8 mouse cellular contexts compared by ENCODE assay signal in genomic region chr1:164247971-164248370, GRCm38 (mm10). TPM values are rescaled to one million over a fixed set of nuclear protein-coding genes. Genes with fewer than 3 reads are reported as not detected.
DNase-seq lines count a peak whose midpoint lies in the region; ATAC-seq and TF ChIP-seq lines count a peak whose summit lies in the region.

No protein-coding gene starts in this region.

- TF ChIP-seq POLR2A in kidney, adult 2 months (IDR thresholded peaks at IDR 0.05; ENCODE audit: low read depth, low read length), result no peak

- no peak for TF ChIP-seq CTCF in kidney, adult 2 months (conservative IDR thresholded peaks at IDR 0.05; ENCODE audit: insufficient read depth, insufficient read length, low read depth, low read length)

- H3K27me3 ChIP-seq in kidney, adult 2 months (replicated peaks; ENCODE audit: control insufficient read depth, insufficient read depth, low read length), result no peaks in the 10 kb centered on the region
- no peaks in the 10 kb centered on the region for H3K27me3 ChIP-seq in heart, embryonic 11.5 days (ENCODE audit: control insufficient read depth, insufficient read depth, low read length)
- 0 out of 2 replicates have a peak, but pooled peaks cover 5% of the 10 kb centered on the region for H3K27me3 ChIP-seq in limb, embryonic 13.5 days
- H3K27me3 ChIP-seq in midbrain, embryonic 16.5 days (ENCODE audit: control insufficient read depth, insufficient read depth, low read depth, low read length), result no peaks in the 10 kb centered on the region

- H3K9me3 ChIP-seq in heart, embryonic 11.5 days (replicated peaks; ENCODE audit: control insufficient read depth, low read length), result no peaks in the 10 kb centered on the region
- no peaks in the 10 kb centered on the region for H3K9me3 ChIP-seq in limb, embryonic 13.5 days
- H3K9me3 ChIP-seq in midbrain, embryonic 16.5 days (replicated peaks; ENCODE audit: control insufficient read depth, low read length, poor library complexity, severe bottlenecking), result no peaks in the 10 kb centered on the region

- H3K4me1 ChIP-seq in kidney, adult 2 months (ENCODE audit: control insufficient read depth, insufficient read depth, low read length), result peaks cover 21% of the 10 kb centered on the region
- peaks cover 15% of the 10 kb centered on the region for H3K4me1 ChIP-seq in heart, embryonic 11.5 days (ENCODE audit: control insufficient read depth, insufficient read depth, low read length)
- peaks cover 23% of the 10 kb centered on the region for H3K4me1 ChIP-seq in limb, embryonic 13.5 days
- H3K4me1 ChIP-seq in midbrain, embryonic 16.5 days (ENCODE audit: control insufficient read depth, insufficient read depth, low read length), result peaks cover 15% of the 10 kb centered on the region

- no peak for DNase-seq in kidney, adult 2 months
- no peak for DNase-seq in kidney, postnatal 14 days
- DNase-seq in c-Kit-negative CD71-positive TER-119-positive erythroid progenitor cells, embryonic 14.5 days (ENCODE audit: low read depth, low spot score), result peak; percentile 2
- no peak for DNase-seq in c-Kit-positive CD71-positive TER-119-positive erythroid progenitor cells, embryonic 14.5 days (ENCODE audit: low spot score)
- no peak for DNase-seq in urinary bladder, postnatal 10 days (ENCODE audit: low spot score)

- H3K4me2 ChIP-seq in heart, embryonic 11.5 days, result peak overlapping the region; percentile 63
- H3K4me2 ChIP-seq in limb, embryonic 13.5 days (replicated peaks), result peak overlapping the region; percentile 86
- H3K4me2 ChIP-seq in midbrain, embryonic 16.5 days (ENCODE audit: low read length), result peak overlapping the region; percentile 59

- H3K27ac ChIP-seq in kidney, adult 2 months (ENCODE audit: insufficient read depth, low read depth, low read length), result peak overlapping the region; percentile 4; the same call in 1 of the 2 replicates
- peak overlapping the region; percentile 90 for H3K27ac ChIP-seq in heart, embryonic 11.5 days (ENCODE audit: low read depth, low read length)
- H3K27ac ChIP-seq in limb, embryonic 13.5 days, result no peak overlapping the region
- H3K27ac ChIP-seq in midbrain, embryonic 16.5 days (ENCODE audit: low read length), result peak overlapping the region; percentile 80; the same call in 1 of the 2 replicates

- peak overlapping the region; percentile 4 for H3K4me3 ChIP-seq in kidney, adult 2 months (ENCODE audit: insufficient read depth, low read depth, low read length)
- H3K4me3 ChIP-seq in heart, embryonic 11.5 days (ENCODE audit: low read depth, low read length), result peak overlapping the region; percentile 79
- H3K4me3 ChIP-seq in limb, embryonic 13.5 days, result peak overlapping the region; percentile 74
- peak overlapping the region; percentile 76 for H3K4me3 ChIP-seq in midbrain, embryonic 16.5 days (ENCODE audit: low read depth, low read length)

- peak overlapping the region; percentile 75 for H3K9ac ChIP-seq in heart, embryonic 11.5 days (ENCODE audit: low read depth, low read length)
- peak overlapping the region; percentile 70 for H3K9ac ChIP-seq in limb, embryonic 13.5 days
- H3K9ac ChIP-seq in midbrain, embryonic 16.5 days (ENCODE audit: low read depth, low read length), result peak overlapping the region; percentile 75; the same call in 1 of the 2 replicates

- H3K36me3 ChIP-seq in kidney, adult 2 months (ENCODE audit: control insufficient read depth, insufficient read depth, low read length), result no peaks in the 10 kb centered on the region
- H3K36me3 ChIP-seq in heart, embryonic 11.5 days (ENCODE audit: control insufficient read depth, insufficient read depth, low read length), result no peaks in the 10 kb centered on the region
- H3K36me3 ChIP-seq in limb, embryonic 13.5 days, result no peaks in the 10 kb centered on the region
- no peaks in the 10 kb centered on the region for H3K36me3 ChIP-seq in midbrain, embryonic 16.5 days (ENCODE audit: control insufficient read depth, insufficient read depth, low read length)

- ATAC-seq in heart, embryonic 11.5 days (replicated peaks; ENCODE audit: insufficient number of reproducible peaks, low FRiP score, low TSS enrichment), result no peak
- ATAC-seq in limb, embryonic 13.5 days (ENCODE audit: low FRiP score, low read depth), result no peak
- no peak for ATAC-seq in midbrain, embryonic 16.5 days

- WGBS in kidney, adult 2 months, result 19% methylated on average over 10 of the region's 10 CpGs
- WGBS in heart, embryonic 11.5 days (ENCODE audit: insufficient replicate concordance), result 8% methylated on average over 10 of the region's 10 CpGs
- 9% methylated on average over 10 of the region's 10 CpGs for WGBS in limb, embryonic 13.5 days
- WGBS in midbrain, embryonic 16.5 days, result 7% methylated on average over 10 of the region's 10 CpGs

RNA-seq across cellular contexts. Expression of gene Slc19a2, which starts 0.9 kb away (rescaled TPM):
- polyA plus RNA-seq in kidney, adult 2 months (2012; rRNA removed), result 11.2 and 12.8 TPM in 2 replicates
- 8.9 TPM in 2 replicates for polyA plus RNA-seq in heart, embryonic 11.5 days (2014; fragmentation: Nextera tagmentation; extraction: Ambion mirVana)
- polyA plus RNA-seq in limb, embryonic 13.5 days (2015; fragmentation: Nextera tagmentation; extraction: Ambion mirVana), result 7.7 and 8.6 TPM in 2 replicates
- 8.1 and 8.3 TPM in 2 replicates for polyA plus RNA-seq in midbrain, embryonic 16.5 days (2015; fragmentation: Nextera tagmentation; extraction: Ambion mirVana)

RNA-seq across cellular contexts. Expression of gene Ccdc181, which starts 27.4 kb away (rescaled TPM):
- 6.7 and 8.8 TPM in 2 replicates for polyA plus RNA-seq in kidney, adult 2 months (2012; rRNA removed)
- polyA plus RNA-seq in heart, embryonic 11.5 days (2014; fragmentation: Nextera tagmentation; extraction: Ambion mirVana), result 8.4 and 9.9 TPM in 2 replicates
- 6.5 and 6.7 TPM in 2 replicates for polyA plus RNA-seq in limb, embryonic 13.5 days (2015; fragmentation: Nextera tagmentation; extraction: Ambion mirVana)
- 29.1 and 30.5 TPM in 2 replicates for polyA plus RNA-seq in midbrain, embryonic 16.5 days (2015; fragmentation: Nextera tagmentation; extraction: Ambion mirVana)

RNA-seq across cellular contexts. Expression of gene Nme7, which starts 56.0 kb away (rescaled TPM):
- 12.8 and 14.8 TPM in 2 replicates for polyA plus RNA-seq in kidney, adult 2 months (2012; rRNA removed)
- 22.0 and 22.2 TPM in 2 replicates for polyA plus RNA-seq in heart, embryonic 11.5 days (2014; fragmentation: Nextera tagmentation; extraction: Ambion mirVana)
- polyA plus RNA-seq in limb, embryonic 13.5 days (2015; fragmentation: Nextera tagmentation; extraction: Ambion mirVana), result 42.5 and 43.9 TPM in 2 replicates
- polyA plus RNA-seq in midbrain, embryonic 16.5 days (2015; fragmentation: Nextera tagmentation; extraction: Ambion mirVana), result 31.2 and 34.2 TPM in 2 replicates

RNA-seq across cellular contexts. Expression of gene Blzf1, which starts 59.3 kb away (rescaled TPM):
- polyA plus RNA-seq in kidney, adult 2 months (2012; rRNA removed), result 5.4 and 6.0 TPM in 2 replicates
- 25.8 and 30.1 TPM in 2 replicates for polyA plus RNA-seq in heart, embryonic 11.5 days (2014; fragmentation: Nextera tagmentation; extraction: Ambion mirVana)
- 31.2 and 32.6 TPM in 2 replicates for polyA plus RNA-seq in limb, embryonic 13.5 days (2015; fragmentation: Nextera tagmentation; extraction: Ambion mirVana)
- polyA plus RNA-seq in midbrain, embryonic 16.5 days (2015; fragmentation: Nextera tagmentation; extraction: Ambion mirVana), result 30.7 and 32.3 TPM in 2 replicates

Comparison
In these comparisons a context has a peak if more than half of its experiments do, and no peak if none do; other contexts are left out.
1. H3K4me3 ChIP-seq: peak in every context shown above with its lines; median percentile 79 in heart, embryonic 11.5 days; 76 in midbrain, embryonic 16.5 days; 74 in limb, embryonic 13.5 days; 4 in kidney, adult 2 months.